In genomic region chr5:121842665-121843118, GRCm38 (mm10) we compare ENCODE assay signal across 8 mouse cellular contexts. TPM values are rescaled to one million over a fixed set of nuclear protein-coding genes. Genes with fewer than 3 reads are reported as not detected.
DNase-seq lines count a peak whose midpoint lies in the region.

No protein-coding gene starts in this region.

- DNase-seq in MN1 (ENCODE audit: low spot score) = peak; percentile 86
- DNase-seq in cerebellum, adult 8-10 months = peak; percentile 89
- peak; percentile 69 for DNase-seq in forelimb bud, embryonic 11.5 days (ENCODE audit: low read depth, low spot score)
- DNase-seq in hindbrain, embryonic 10.5 days (ENCODE audit: low spot score) = peak; percentile 75
- peak; percentile 78 to 79 for DNase-seq in layer of hippocampus, postnatal 36 days
- DNase-seq in lung, postnatal 25 days (ENCODE audit: low spot score) = peak; percentile 86
- peak; percentile 54 for DNase-seq in retina, adult 2 months (ENCODE audit: low read depth, low spot score)
- peak; percentile 87 for DNase-seq in thymus, postnatal 25 days

- H3K9me3 ChIP-seq in hindbrain, embryonic 10.5 days = no peaks in the 10 kb centered on the region

- H3K27ac ChIP-seq in hindbrain, embryonic 10.5 days = peak overlapping the region; percentile 80

- WGBS in hindbrain, embryonic 10.5 days = under 1% methylated on average over 33 of the region's 33 CpGs

- H3K4me1 ChIP-seq in hindbrain, embryonic 10.5 days (replicated peaks) = peaks cover 40% of the 10 kb centered on the region

- no peaks in the 10 kb centered on the region for H3K36me3 ChIP-seq in hindbrain, embryonic 10.5 days

- peaks cover 87% of the 10 kb centered on the region for H3K27me3 ChIP-seq in hindbrain, embryonic 10.5 days (ENCODE audit: insufficient read depth, poor library complexity, severe bottlenecking)

- peak overlapping the region; percentile 60 for H3K4me3 ChIP-seq in hindbrain, embryonic 10.5 days

RNA-seq across cellular contexts. Expression of gene Sh2b3, which starts 5.2 kb away (rescaled TPM):
- 9.3 and 11.1 TPM in 2 replicates for polyA plus RNA-seq in hindbrain, embryonic 10.5 days (2016; fragmentation: Nextera tagmentation; extraction: Ambion mirVana)
- 10 to 100 TPM; 21.6 to 22.1 TPM for total RNA-seq in layer of hippocampus, postnatal 36 days (2021)

RNA-seq across cellular contexts. Expression of gene Pheta1, which starts 6.1 kb away (rescaled TPM):
- 44.8 and 54.5 TPM in 2 replicates for polyA plus RNA-seq in hindbrain, embryonic 10.5 days (2016; fragmentation: Nextera tagmentation; extraction: Ambion mirVana)
- 10 to 100 TPM in 1 of 2 experiments, 1 to 10 TPM in 1; 8.8 to 11.1 TPM for total RNA-seq in layer of hippocampus, postnatal 36 days (2021)

Comparison
In these comparisons a context has a peak if more than half of its experiments do, and no peak if none do; other contexts are left out.
1. Peak in every context shown above with its lines: DNase-seq, H3K4me3 ChIP-seq and H3K27ac ChIP-seq.